32 mouse cellular contexts compared by ENCODE assay signal in the genomic region with DNA sequence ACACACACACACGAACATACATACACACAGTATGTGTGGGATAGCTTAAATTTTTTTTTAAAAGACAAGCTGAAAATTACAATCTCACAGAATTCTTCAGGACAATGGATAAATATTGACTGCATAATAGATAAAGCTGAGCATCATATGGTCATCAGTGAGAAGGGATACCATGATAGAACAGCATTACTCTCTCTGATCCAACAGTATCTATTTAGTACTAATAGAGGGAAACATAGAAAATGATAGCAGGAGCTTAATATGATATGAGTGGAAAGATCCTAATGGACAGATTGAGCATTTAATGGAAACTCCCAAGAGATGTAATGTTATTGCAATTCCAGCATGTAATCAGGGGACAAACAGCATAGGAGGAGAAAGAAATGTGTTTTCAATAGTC.
"Had no signal": no experiment of that assay in that cellular context is flagged by ENCODE, and none has a peak within 500 bp of the region (broad histone marks: within the 10 kb centered on the region; RNA-seq: fewer than 3 reads in every experiment).

No protein-coding gene starts in this region.

- H3K9ac ChIP-seq: limb, embryonic 12.5 days; limb, embryonic 13.5 days; limb, embryonic 15.5 days; liver, embryonic 12.5 days; liver, embryonic 13.5 days; liver, embryonic 14.5 days; liver, embryonic 15.5 days; liver, postnatal 0 days; lung, embryonic 14.5 days; lung, embryonic 15.5 days; midbrain, embryonic 12.5 days; midbrain, embryonic 13.5 days; midbrain, embryonic 15.5 days had no signal

- ATAC-seq: liver, embryonic 12.5 days; liver, postnatal 0 days; lung, postnatal 0 days; midbrain, embryonic 13.5 days; midbrain, embryonic 15.5 days; midbrain, embryonic 16.5 days had no signal

- H3K4me3 ChIP-seq: left cerebral cortex, adult 2 months; limb, embryonic 10.5 days; limb, embryonic 12.5 days; limb, embryonic 13.5 days; limb, embryonic 15.5 days; liver, embryonic 12.5 days; liver, embryonic 13.5 days; liver, embryonic 15.5 days; lung, embryonic 15.5 days; megakaryocyte, embryonic 14.5 days; midbrain, embryonic 10.5 days; midbrain, embryonic 12.5 days; midbrain, embryonic 13.5 days; midbrain, embryonic 15.5 days; myocyte had no signal

- H3K4me2 ChIP-seq: limb, embryonic 12.5 days; limb, embryonic 13.5 days; limb, embryonic 15.5 days; liver, embryonic 11.5 days; liver, embryonic 12.5 days; liver, embryonic 13.5 days; liver, embryonic 15.5 days; lung, embryonic 14.5 days; lung, embryonic 15.5 days; midbrain, embryonic 11.5 days; midbrain, embryonic 12.5 days; midbrain, embryonic 13.5 days; midbrain, embryonic 15.5 days had no signal

- H3K4me1 ChIP-seq: limb, embryonic 10.5 days; limb, embryonic 12.5 days; limb, embryonic 13.5 days; limb, embryonic 15.5 days; liver, embryonic 12.5 days; liver, embryonic 13.5 days; liver, embryonic 15.5 days; lung, embryonic 15.5 days; megakaryocyte, embryonic 14.5 days; midbrain, embryonic 10.5 days; midbrain, embryonic 12.5 days; midbrain, embryonic 13.5 days; midbrain, embryonic 15.5 days had no signal

- H3K27ac ChIP-seq: left cerebral cortex, adult 2 months; limb, embryonic 10.5 days; limb, embryonic 12.5 days; limb, embryonic 13.5 days; limb, embryonic 15.5 days; liver, embryonic 12.5 days; liver, embryonic 13.5 days; liver, embryonic 14.5 days; liver, embryonic 15.5 days; lung, embryonic 15.5 days; macrophage; midbrain, embryonic 10.5 days; midbrain, embryonic 12.5 days; midbrain, embryonic 13.5 days; midbrain, embryonic 15.5 days had no signal

- DNase-seq: left cerebral cortex, postnatal 4 days; liver; liver, embryonic 13.5 days; liver, postnatal 0 days; lung, adult 18-20 months; lung, adult 2 months; lung, embryonic 14.5 days; lung, postnatal 10 days; lung, postnatal 14 days; lung, postnatal 36 days; lung, postnatal 4 days; midbrain, embryonic 14.5 days had no signal

- H3K27me3 ChIP-seq: limb, embryonic 12.5 days; limb, embryonic 13.5 days; limb, embryonic 15.5 days; liver, embryonic 12.5 days; liver, embryonic 13.5 days; liver, embryonic 15.5 days; lung, embryonic 15.5 days; megakaryocyte, embryonic 14.5 days; midbrain, embryonic 12.5 days; midbrain, embryonic 13.5 days; midbrain, embryonic 15.5 days had no signal

- H3K36me3 ChIP-seq: limb, embryonic 10.5 days; limb, embryonic 12.5 days; limb, embryonic 13.5 days; limb, embryonic 15.5 days; liver, embryonic 12.5 days; liver, embryonic 13.5 days; liver, embryonic 15.5 days; lung, embryonic 15.5 days; midbrain, embryonic 10.5 days; midbrain, embryonic 12.5 days; midbrain, embryonic 13.5 days; midbrain, embryonic 15.5 days had no signal

- H3K9me3 ChIP-seq: limb, embryonic 10.5 days; limb, embryonic 12.5 days; limb, embryonic 13.5 days; limb, embryonic 15.5 days; liver, embryonic 12.5 days; liver, embryonic 13.5 days; liver, embryonic 15.5 days; lung, embryonic 15.5 days; megakaryocyte, embryonic 14.5 days; midbrain, embryonic 10.5 days; midbrain, embryonic 12.5 days; midbrain, embryonic 13.5 days; midbrain, embryonic 15.5 days had no signal
